Mouse (Mus musculus) gastrocnemius, postnatal 4 days (tissue): Measurements from ENCODE around the gene Tspan10. TPM values are rescaled to one million over a fixed set of nuclear protein-coding genes. Genes with fewer than 3 reads are reported as not detected.

Experiments
- DNase-seq, 2 experiments: peaks; one replicate each; pipeline ENCODE4 v3.0.0; 2021 to 2022; ENCODE audit warnings: low spot score in 2 of 2, mixed read lengths in 2 of 2
- total RNA-seq, 2 experiments: library from RNA; stranded (reverse); gene quantifications; 2 replicates each; pipeline ENCODE4 v1.2.3; 2021

Tspan10 gene
- total RNA-seq, 2 experiments from 2014 or later: 4.6 TPM; not detected in 1

DNA sequence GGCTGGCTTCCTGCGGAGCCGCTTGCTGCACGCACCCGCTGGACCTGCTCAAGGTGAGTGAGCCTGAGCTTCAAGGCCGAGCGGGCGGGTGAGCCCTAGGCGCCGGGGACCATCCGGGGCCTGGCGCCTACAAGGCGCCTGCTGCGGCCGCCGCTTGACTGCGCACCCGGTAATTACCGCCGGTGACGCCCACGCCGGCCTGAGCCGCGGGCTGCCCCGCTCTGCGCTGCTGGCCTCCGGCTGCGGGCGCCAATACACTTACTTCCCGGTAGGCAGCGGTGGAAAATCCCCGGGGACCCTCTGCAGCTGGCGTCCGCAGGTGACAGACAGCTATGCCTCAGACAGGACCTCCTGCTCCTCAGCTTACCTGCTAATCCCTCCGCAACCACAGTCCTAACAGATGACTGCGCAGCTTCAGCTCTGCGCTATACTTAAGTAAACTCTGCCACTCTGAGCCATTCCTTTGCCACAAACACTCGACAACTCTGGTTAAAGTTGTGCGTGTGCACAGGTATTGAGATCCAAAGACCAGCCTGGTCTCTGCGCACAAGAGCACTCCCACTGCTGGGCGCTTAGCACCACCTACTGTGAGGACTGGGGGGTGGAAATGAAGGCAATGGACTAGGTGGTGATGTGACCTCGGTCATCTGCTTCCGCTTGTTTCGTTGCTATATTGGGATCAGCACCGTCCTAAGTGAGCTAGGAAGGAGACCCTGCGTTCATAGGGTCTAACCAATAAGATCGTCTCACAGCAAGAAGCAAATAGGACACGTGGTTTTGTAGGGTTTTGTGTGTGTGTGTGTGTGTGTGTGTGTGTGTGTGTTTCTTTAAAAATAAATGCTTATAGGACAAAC, 49.8 kb downstream of the Tspan10 start:
- no peak for DNase-seq

DNA sequence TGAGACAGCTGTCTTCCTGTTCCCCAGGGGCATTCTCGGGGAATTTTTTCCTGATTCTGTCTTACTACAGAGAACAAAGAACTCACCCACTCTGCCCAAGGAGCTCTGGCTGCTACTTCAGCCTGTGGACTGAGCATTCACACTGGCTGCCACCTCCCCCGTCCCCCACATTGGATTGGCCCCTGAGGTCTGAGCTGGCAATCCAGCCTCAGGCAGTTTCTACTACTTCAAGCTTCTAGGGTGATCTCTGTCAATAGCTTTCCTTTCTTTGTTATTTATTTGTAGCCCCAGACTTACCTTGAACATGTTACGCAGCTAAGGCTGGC, 50.4 kb downstream of the Tspan10 start:
- no peak for DNase-seq

DNA sequence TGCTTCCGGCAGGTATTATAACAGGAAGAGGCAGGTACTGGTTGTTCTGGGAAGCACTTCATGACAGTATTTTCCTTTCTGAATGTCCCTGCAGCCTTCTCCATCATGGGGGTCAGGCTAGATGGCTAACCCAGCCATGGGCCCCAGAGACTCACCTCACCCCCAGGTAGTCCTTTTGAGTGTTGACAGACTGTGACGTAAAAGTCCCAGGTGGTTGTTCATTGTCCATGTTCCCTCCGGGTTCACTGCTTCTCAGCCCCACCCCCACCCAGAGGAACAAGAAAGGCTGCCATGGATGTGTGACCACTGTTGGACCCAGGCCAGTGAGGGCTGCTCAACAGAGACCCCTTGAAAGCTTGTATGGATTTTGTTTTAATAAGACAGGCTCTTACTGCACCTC, 50.9 kb downstream of the Tspan10 start:
- no peak for DNase-seq

DNA sequence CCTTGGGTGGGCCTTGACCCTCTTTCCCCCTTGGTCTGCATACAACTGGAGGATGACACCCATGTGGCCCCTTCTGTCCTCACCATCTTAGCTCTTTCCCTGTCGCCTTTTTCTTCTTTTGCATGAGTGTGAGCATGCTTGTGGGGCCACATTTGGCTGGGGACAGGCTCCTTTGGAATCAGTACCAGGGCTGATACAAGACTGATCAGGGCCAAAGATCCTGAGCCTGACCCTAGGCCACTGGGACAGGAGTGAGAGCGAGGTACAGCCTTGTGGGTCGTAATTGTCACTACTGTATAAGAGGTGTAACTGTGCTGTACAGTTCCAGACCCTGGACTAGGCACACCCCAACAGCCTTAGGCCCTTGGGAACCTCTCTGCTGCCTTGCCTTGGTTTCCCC, 51.5 kb downstream of the Tspan10 start:
- no peak for DNase-seq

Other genes starting within 250 kb of the Tspan10 start
- 10 to 100 TPM; 13.6 to 15.1 TPM for gene Bahcc1, start 209.7 kb upstream of the Tspan10 start, total RNA-seq
- gene Actg1, start 94.1 kb upstream of the Tspan10 start, total RNA-seq: 100 to 1,000 TPM; 861 to 883 TPM
- gene Fscn2, start 81.1 kb upstream of the Tspan10 start, total RNA-seq: under 1 TPM; 0.52 to 0.98 TPM
- 10 to 100 TPM; 16.7 to 16.9 TPM for gene Faap100, start 63.9 kb upstream of the Tspan10 start, total RNA-seq
- 10 to 100 TPM; 68.0 to 80.5 TPM for gene Nploc4, start 4.9 kb upstream of the Tspan10 start, total RNA-seq
- gene Pde6g, start 10.9 kb downstream of the Tspan10 start, total RNA-seq: under 1 TPM in 1 of 2 experiments, not detected in 1; 0.39 TPM
- gene Oxld1, start 15.4 kb downstream of the Tspan10 start, total RNA-seq: 10 to 100 TPM; 19.3 to 24.8 TPM
- gene Ccdc137, start 15.5 kb downstream of the Tspan10 start, total RNA-seq: 10 to 100 TPM in 1 of 2 experiments, 1 to 10 TPM in 1; 8.9 to 10.1 TPM
- 10 to 100 TPM; 20.8 to 23.8 TPM for gene Arl16, start 25.0 kb downstream of the Tspan10 start, total RNA-seq
- gene Mrpl12, start 42.0 kb downstream of the Tspan10 start, total RNA-seq: 100 to 1,000 TPM; 116 to 122 TPM
- 10 to 100 TPM; 19.6 to 20.0 TPM for gene Slc25a10, start 49.2 kb downstream of the Tspan10 start, total RNA-seq
- gene Gcgr, start 88.1 kb downstream of the Tspan10 start, total RNA-seq: under 1 TPM in 1 of 2 experiments, not detected in 1; 0.26 TPM
- 10 to 100 TPM; 74.0 to 81.3 TPM for gene Mcrip1, start 107.1 kb downstream of the Tspan10 start, total RNA-seq
- gene Ppp1r27, start 108.5 kb downstream of the Tspan10 start, total RNA-seq: 10 to 100 TPM; 80.7 to 99.3 TPM
- 100 to 1,000 TPM; 527 to 538 TPM for gene P4hb, start 130.6 kb downstream of the Tspan10 start, total RNA-seq
- 100 to 1,000 TPM; 278 to 300 TPM for gene Arhgdia, start 139.0 kb downstream of the Tspan10 start, total RNA-seq
- gene Alyref, start 155.7 kb downstream of the Tspan10 start, total RNA-seq: 100 to 1,000 TPM; 112 to 113 TPM
- 10 to 100 TPM; 72.5 to 86.2 TPM for gene Anapc11, start 155.8 kb downstream of the Tspan10 start, total RNA-seq
- gene Npb, start 165.8 kb downstream of the Tspan10 start, total RNA-seq: 1 to 10 TPM in 1 of 2 experiments, not detected in 1; 1.3 TPM
- 10 to 100 TPM; 36.6 to 41.4 TPM for gene Pcyt2, start 175.3 kb downstream of the Tspan10 start, total RNA-seq
- 10 to 100 TPM; 12.2 to 12.6 TPM for gene Sirt7, start 182.6 kb downstream of the Tspan10 start, total RNA-seq
- gene Mafg, start 191.0 kb downstream of the Tspan10 start, total RNA-seq: 10 to 100 TPM; 36.7 to 42.6 TPM
- 10 to 100 TPM; 27.6 to 29.0 TPM for gene Pycr1, start 201.1 kb downstream of the Tspan10 start, total RNA-seq
- 10 to 100 TPM; 81.2 to 83.4 TPM for gene Myadml2, start 205.5 kb downstream of the Tspan10 start, total RNA-seq
- 1 to 10 TPM; 1.2 to 1.7 TPM for gene Notum, start 218.5 kb downstream of the Tspan10 start, total RNA-seq
- 10 to 100 TPM; 48.6 to 55.3 TPM for gene Aspscr1, start 230.3 kb downstream of the Tspan10 start, total RNA-seq